Mouse (Mus musculus) kidney, adult 11 months (tissue): ENCODE data around the gene Ndnf.
A peak's percentile ranks its signal among the peaks of the same experiment; 100 is the strongest.

Source experiments
- DNase-seq: peaks from one replicate; pipeline ENCODE4 v3.0.0; 2022

Ndnf gene

GRCm38 (mm10) chr6:65671451-65671850 lies at the start of gene Ndnf:
TSS of gene Ndnf (plus strand) at chr6:65671590.
- peak; percentile 33 for DNase-seq

- DNase-seq = no peak
These were observed 48.2 kb upstream of the Ndnf start for GRCm38 (mm10) chr6:65623016-65623715.

- DNase-seq = no peak
These were observed 40.8 kb upstream of the Ndnf start for GRCm38 (mm10) chr6:65630578-65630977.

GRCm38 (mm10) chr6:65632184-65632583 lies 39.2 kb upstream of the Ndnf start:
- no peak for DNase-seq

- no peak for DNase-seq
These were observed 29.0 kb upstream of the Ndnf start for GRCm38 (mm10) chr6:65642431-65642830.

- no peak for DNase-seq
These were observed 27.3 kb upstream of the Ndnf start for GRCm38 (mm10) chr6:65644110-65644509.

- DNase-seq = no peak
These were observed 25.0 kb upstream of the Ndnf start for GRCm38 (mm10) chr6:65646408-65646807.

GRCm38 (mm10) chr6:65647731-65648130 lies 23.7 kb upstream of the Ndnf start:
- DNase-seq = no peak

GRCm38 (mm10) chr6:65651376-65651775 lies 20.0 kb upstream of the Ndnf start:
- no peak for DNase-seq

GRCm38 (mm10) chr6:65661272-65661671 lies 10.1 kb upstream of the Ndnf start:
- DNase-seq = no peak

- no peak for DNase-seq
These were observed 9.3 kb upstream of the Ndnf start for GRCm38 (mm10) chr6:65662050-65662449.

- no peak for DNase-seq
These were observed 7.4 kb upstream of the Ndnf start for GRCm38 (mm10) chr6:65663990-65664389.

- no peak for DNase-seq
These were observed 5.1 kb upstream of the Ndnf start for GRCm38 (mm10) chr6:65666295-65666694.

GRCm38 (mm10) chr6:65669971-65670370 lies 1.4 kb upstream of the Ndnf start:
- DNase-seq = no peak

GRCm38 (mm10) chr6:65670981-65671411 lies 394 bp upstream of the Ndnf start:
- DNase-seq = no peak

- no peak for DNase-seq
These were observed 991 bp downstream of the Ndnf start for GRCm38 (mm10) chr6:65672131-65673031.

- no peak for DNase-seq
These were observed 22.5 kb downstream of the Ndnf start for GRCm38 (mm10) chr6:65693938-65694337.

GRCm38 (mm10) chr6:65720676-65721075 lies 49.3 kb downstream of the Ndnf start:
- DNase-seq = no peak

GRCm38 (mm10) chr6:65725677-65726076 lies 54.3 kb downstream of the Ndnf start:
- DNase-seq = no peak

- DNase-seq = no peak
These were observed 56.9 kb downstream of the Ndnf start for GRCm38 (mm10) chr6:65728261-65728660.

- no peak for DNase-seq
These were observed 68.1 kb downstream of the Ndnf start for GRCm38 (mm10) chr6:65739442-65739841.

- no peak for DNase-seq
These were observed 71.9 kb downstream of the Ndnf start for GRCm38 (mm10) chr6:65743144-65743870.

- no peak for DNase-seq
These were observed 72.4 kb downstream of the Ndnf start for GRCm38 (mm10) chr6:65743871-65744202.

GRCm38 (mm10) chr6:65758214-65758613 lies 86.8 kb downstream of the Ndnf start:
- DNase-seq = no peak
